Mouse (Mus musculus) gastrocnemius, postnatal 4 days (tissue): ENCODE results near the gene Cpsf6. TPM values are rescaled to one million over a fixed set of nuclear protein-coding genes. Genes with fewer than 3 reads are reported as not detected.
"Not testable (repeated sequence)": the region's sequence is repeated elsewhere in the genome, so short reads cannot be mapped to it uniquely, and the experiment has no call there.

Source experiments
- DNase-seq, 2 experiments: peaks; one replicate each; pipeline ENCODE4 v3.0.0; 2021 to 2022; ENCODE audit warnings: low spot score in 2 of 2, mixed read lengths in 2 of 2
- total RNA-seq, 2 experiments: library from RNA; stranded (reverse); gene quantifications; 2 replicates each; pipeline ENCODE4 v1.2.3; 2021

The Cpsf6 gene
- total RNA-seq, 2 experiments from 2014 or later = 64.2 to 73.4 TPM

- peak in 1 of 2 experiments; percentile 37 for DNase-seq
These were observed 22.9 kb upstream of the Cpsf6 start for GRCm38 (mm10) chr10:117402403-117403333.

DNA sequence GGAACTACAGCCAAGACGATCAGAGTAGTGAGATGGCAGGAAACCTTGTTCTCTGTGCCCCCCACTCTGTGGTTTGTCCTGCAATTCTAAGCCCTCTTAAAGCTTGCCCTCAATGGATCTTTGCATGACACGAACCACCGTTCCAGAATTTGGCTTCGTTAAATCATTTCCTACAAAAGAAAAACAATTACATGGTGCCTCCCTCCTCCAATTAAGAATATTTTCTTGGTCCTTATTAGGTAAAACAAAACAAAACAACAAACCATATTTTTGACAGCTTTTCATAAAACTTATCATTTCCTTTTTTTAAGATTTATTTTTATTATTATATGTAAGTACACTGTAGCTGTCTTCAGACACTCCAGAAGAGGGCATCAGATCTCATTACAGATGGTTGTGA, 21.5 kb upstream of the Cpsf6 start:
- no peak for DNase-seq

GRCm38 (mm10) chr10:117400246-117400954, 20.6 kb upstream of the Cpsf6 start:
- no peak for DNase-seq

GRCm38 (mm10) chr10:117399839-117400238, 20.0 kb upstream of the Cpsf6 start:
- no peak for DNase-seq

- DNase-seq = no peak
These were observed 19.4 kb upstream of the Cpsf6 start for GRCm38 (mm10) chr10:117399196-117399595.

GRCm38 (mm10) chr10:117398044-117398780, 18.4 kb upstream of the Cpsf6 start:
- DNase-seq = no peak

DNA sequence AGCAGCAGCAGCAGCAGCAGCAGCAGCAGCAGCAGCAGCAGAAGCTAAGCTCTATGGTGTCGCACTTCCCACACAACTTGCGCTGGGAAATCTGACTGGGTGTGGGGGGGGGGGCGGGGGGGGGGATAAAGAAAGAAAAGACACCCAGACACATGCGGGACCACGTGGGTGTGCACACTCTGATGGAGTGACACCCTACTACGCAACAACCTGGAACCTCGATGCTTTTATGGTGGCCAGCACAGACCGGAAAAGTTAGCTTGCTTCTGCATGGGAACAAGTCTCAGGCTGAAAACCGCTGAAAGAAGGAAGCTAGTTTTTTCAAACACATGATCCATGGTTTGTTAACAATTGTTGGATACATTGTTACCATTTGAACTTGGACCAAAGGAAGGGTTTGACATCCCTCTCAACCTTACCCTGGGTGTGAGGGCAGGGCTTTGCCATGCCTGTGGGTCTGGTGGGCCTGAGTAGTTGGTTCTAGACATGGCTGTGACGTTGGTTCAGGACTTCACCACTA, 17.4 kb upstream of the Cpsf6 start:
- DNase-seq = no peak

- no peak for DNase-seq
These were observed 16.7 kb upstream of the Cpsf6 start for GRCm38 (mm10) chr10:117396386-117397048.

- DNase-seq = no peak
These were observed 16.0 kb upstream of the Cpsf6 start for GRCm38 (mm10) chr10:117395801-117396200.

- no peak for DNase-seq
These were observed 15.1 kb upstream of the Cpsf6 start for GRCm38 (mm10) chr10:117394738-117395550.

DNA sequence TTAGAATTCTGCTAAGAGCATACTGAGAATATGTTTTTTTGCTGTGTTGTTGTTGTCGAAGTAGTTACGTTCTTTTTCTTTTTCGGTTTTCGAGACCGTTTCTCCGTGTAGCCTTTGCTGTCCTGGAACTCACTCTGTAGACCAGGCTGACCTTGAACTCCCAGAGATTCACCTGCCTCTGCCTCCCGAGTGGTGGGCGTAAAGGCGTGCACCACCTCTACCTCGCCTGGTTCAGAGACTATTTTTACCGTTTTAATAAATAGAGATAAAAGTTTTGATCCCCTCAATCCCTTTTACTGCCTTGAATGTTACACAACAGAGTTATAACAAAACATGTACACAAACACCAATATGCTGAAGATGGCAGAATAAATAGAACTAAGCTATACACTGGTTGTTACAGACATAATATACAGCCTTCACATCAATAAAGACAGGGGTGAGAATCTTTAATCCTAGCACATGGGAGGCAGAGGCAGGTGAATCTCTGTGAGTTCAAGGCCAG, 14.1 kb upstream of the Cpsf6 start:
- DNase-seq = no peak

DNA sequence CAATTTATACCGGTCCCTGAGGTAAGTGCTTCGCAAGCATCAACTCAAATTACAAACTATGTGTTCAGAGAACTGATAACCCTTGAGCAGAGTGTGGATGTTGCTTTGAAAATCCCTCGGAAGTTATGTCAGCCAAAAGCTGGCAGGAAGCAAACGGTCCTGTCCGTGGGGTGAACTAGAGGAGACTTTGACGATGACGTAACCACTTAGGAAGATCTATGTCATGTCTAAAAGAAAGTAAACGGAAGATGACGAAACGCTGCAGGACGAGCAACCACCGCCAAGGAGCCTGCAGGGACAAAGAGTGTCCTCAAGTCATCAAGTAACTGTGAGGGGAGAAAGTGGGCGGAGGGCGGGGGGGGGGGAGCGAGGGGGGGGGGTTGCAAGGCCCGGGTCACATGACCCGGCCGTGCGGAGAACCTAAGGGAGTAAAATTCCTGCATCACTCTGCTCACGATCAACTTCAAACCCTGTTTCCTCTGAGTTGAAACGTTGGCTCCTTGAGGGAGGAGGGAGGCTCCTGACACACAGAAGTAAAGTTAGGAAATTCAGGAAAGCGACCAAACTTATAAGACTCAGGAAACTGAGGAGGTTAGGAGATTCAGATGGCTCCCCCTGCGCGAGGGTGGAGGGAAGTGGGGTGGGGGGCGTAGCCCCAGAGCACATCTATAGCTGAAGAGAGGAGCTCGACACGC, 13.5 kb upstream of the Cpsf6 start:
- no peak for DNase-seq

DNA sequence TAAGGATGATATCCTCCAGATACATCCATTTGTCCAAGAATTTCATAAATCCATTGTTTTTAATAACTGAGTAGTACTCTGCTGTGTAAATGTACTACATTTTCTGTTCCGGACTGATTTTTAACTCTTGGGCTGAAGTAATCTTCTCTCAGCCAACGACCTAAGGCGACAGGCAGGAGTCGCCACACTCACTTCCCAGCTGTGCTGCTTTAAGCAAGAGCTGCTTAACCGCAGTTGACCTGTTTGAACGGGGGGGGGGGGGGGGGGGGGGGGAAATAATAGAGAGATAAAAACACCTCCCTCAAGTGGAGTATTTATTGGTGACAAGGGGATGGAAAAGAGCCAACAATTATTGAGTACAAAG, 13.0 kb upstream of the Cpsf6 start:
- DNase-seq = no peak

- DNase-seq = not testable (repeated sequence)
These were observed 12.6 kb upstream of the Cpsf6 start for GRCm38 (mm10) chr10:117392397-117392796.

- no peak for DNase-seq
These were observed 12.0 kb upstream of the Cpsf6 start for GRCm38 (mm10) chr10:117391801-117392200.

DNA sequence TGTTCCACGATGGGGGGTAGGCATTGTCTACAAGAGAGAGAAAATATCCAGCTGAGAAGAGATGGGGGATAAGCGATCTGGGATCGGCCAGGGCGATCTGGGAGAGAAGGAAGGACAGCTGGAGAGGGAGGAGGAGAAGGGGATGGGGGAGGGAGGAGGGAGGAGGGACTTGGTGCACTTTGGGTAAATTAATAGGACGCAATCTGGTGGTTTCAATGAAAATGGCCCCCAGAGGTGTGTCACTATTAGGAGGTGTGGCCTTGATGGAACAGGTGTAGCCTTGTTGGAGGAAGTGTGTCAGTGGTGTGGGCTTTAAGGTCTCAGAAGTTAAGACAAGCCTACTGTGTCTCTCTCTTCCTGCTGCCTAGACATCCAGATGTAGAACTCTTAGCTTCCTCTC, 11.2 kb upstream of the Cpsf6 start:
- no peak for DNase-seq

DNA sequence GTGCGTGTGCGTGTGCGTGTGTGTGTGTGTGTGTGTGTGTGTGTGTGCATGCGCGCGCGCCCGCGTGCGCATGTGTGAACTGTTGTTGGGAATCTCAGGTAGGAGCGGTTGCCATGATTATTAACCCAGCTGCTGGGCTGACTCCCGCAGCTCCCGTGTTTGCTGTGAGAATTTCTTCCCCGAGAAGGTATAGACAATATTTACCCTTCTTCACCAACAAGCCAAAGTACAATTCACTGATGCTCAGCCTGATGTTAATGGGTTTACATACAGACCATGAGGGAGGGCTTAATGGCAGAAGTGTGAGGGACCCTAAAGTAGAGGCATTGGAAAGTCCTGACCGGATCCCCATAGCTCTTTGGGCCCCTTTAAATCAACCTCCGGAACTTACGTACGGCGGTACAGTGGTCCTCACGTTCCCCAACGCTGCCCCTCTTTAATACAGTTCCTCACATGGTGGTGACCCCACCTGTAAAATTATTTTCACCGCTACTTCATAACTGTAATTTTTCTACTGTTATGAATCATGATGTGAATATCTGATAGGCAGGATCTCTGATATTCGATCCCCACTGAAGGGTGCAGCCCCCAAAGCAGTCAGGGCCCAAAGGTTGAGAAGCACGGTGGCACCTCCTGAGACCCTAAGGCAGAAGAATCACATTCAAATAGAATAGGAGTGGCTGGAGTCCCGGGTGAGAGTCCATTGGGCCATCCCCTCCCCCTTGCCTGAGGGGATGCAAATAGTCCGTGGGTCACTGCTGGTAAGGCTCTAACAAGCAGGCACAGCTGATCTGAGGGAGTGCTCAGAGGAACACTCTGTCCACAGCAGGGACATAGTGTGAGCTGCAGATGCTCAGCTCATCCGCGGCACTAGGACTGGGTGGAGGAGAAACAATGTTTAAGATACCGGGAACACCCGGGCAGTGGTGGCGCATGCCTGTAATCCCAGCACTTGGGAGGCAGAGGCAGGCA, 10.4 kb upstream of the Cpsf6 start:
- DNase-seq = no peak

DNA sequence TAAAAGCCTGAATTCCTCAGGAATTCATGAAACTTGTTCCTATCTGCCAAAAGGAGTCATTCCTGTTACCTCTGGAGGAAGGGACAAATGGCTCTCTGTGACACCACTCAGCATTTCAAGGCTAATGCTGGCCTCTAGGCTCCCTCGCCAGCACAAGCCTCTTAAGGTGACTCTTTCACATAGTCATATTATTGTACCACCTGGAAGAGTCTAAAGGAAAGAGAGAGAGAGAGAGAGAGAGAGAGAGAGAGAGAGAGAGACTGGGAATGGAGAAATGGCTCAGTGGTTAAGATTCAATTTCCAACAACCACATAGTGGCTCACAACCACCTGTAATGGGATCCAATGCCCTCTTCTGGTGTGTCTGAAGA, 9.5 kb upstream of the Cpsf6 start:
- no peak for DNase-seq
